ENCODE assay signal across 25 mouse cellular contexts in the genomic region with DNA sequence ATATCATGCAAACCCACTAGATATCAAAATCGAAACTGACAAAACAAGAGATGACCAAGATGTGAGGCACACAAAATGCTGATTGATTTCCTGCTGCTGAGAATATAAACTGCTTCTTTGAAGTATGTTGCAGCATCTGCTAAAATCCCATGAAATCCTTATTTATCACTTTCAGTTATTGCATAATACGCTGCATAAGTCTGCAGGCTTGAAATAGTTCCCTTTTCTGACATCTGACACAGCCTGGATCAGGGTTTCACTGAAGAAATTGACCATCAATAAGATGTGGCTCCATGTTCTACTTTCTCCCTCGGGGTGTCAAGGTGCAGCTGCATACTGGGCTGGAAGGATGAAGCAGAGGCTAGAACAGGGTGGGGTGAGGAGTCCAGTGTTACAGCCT.
DNase-seq lines count a peak whose midpoint lies in the region; ATAC-seq and TF ChIP-seq lines count a peak whose summit lies in the region.
"Had no signal": no experiment of that assay in that cellular context is flagged by ENCODE, and none has a peak within 500 bp of the region (broad histone marks: within the 10 kb centered on the region; RNA-seq: fewer than 3 reads in every experiment).

No protein-coding gene starts in this region.

- no peak for TF ChIP-seq POLR2A in bone marrow macrophage, adult 2 months (IDR thresholded peaks at IDR 0.05; ENCODE audit: borderline replicate concordance, low read depth, low read length)

- H3K4me2 ChIP-seq in lung, embryonic 14.5 days, result no peak overlapping the region
- H3K4me2 ChIP-seq: heart, embryonic 11.5 days; lung, embryonic 15.5 days; neural tube, embryonic 15.5 days had no signal

- 65% methylated on average over 3 of the region's 3 CpGs for WGBS in lung, embryonic 14.5 days
- WGBS in macrophage (ENCODE audit: missing documents), result 8% methylated on average over 3 of the region's 3 CpGs

- H3K4me1 ChIP-seq in lung, embryonic 14.5 days (ENCODE audit: insufficient read depth), result no peaks in the 10 kb centered on the region
- peaks cover 13% of the 10 kb centered on the region for H3K4me1 ChIP-seq in bone marrow macrophage, adult 2 months (ENCODE audit: control insufficient read depth, insufficient read depth, low read length)
- H3K4me1 ChIP-seq: neural tube, embryonic 15.5 days had no signal

- no peak overlapping the region for H3K9ac ChIP-seq in lung, embryonic 14.5 days
- H3K9ac ChIP-seq: liver, embryonic 14.5 days; lung, embryonic 15.5 days; neural tube, embryonic 15.5 days had no signal

- no peak overlapping the region for H3K27ac ChIP-seq in lung, embryonic 14.5 days (ENCODE audit: low read depth)
- H3K27ac ChIP-seq in bone marrow macrophage, adult 2 months (ENCODE audit: insufficient read depth, low read depth, low read length), result peak overlapping the region; percentile 68
- peak overlapping the region; percentile 37 for H3K27ac ChIP-seq in macrophage
- H3K27ac ChIP-seq: liver, embryonic 14.5 days; lung, embryonic 15.5 days; neural tube, embryonic 15.5 days had no signal

- no peaks in the 10 kb centered on the region for H3K9me3 ChIP-seq in lung, embryonic 14.5 days (ENCODE audit: low read depth, low read length)
- H3K9me3 ChIP-seq: G1E; lung, embryonic 15.5 days; neural tube, embryonic 15.5 days had no signal

- intact Hi-C loops in heart, postnatal 10 days (cut with DNase I), result no loop called here

- DNase-seq in heart, adult 11 months, result peak; percentile 85
- no peak for DNase-seq in heart, postnatal 10 days
- DNase-seq in lung, embryonic 14.5 days, result peak; percentile 13
- no peak for DNase-seq in lung, postnatal 4 days
- no peak for DNase-seq in frontal cortex, postnatal 25 days (ENCODE audit: low spot score in 2 of 2)
- no peak for DNase-seq in testis, postnatal 14 days (ENCODE audit: low spot score)
- DNase-seq: cerebellum, adult 18-20 months; gastrocnemius, postnatal 25 days; kidney, adult 9 months; left cerebral cortex, postnatal 4 days; midbrain, embryonic 14.5 days; right cerebral cortex, postnatal 25 days; spleen, adult 18-20 months; thymus, adult 18-20 months; thymus, postnatal 36 days had no signal

- H3K79me2 ChIP-seq in macrophage (ENCODE audit: inconsistent target), result no peaks in the 10 kb centered on the region

- no peak overlapping the region for H3K4me3 ChIP-seq in lung, embryonic 14.5 days (ENCODE audit: low read depth, low read length)
- 0 out of 2 replicates have a peak overlapping the region, but pooled peaks have one; percentile 15 for H3K4me3 ChIP-seq in bone marrow macrophage, adult 2 months (ENCODE audit: insufficient read depth, low read length)
- H3K4me3 ChIP-seq in macrophage (ENCODE audit: inconsistent target), result no peak overlapping the region
- H3K4me3 ChIP-seq: lung, embryonic 15.5 days; neural tube, embryonic 15.5 days had no signal

- no peaks in the 10 kb centered on the region for H3K36me3 ChIP-seq in lung, embryonic 14.5 days (ENCODE audit: insufficient read depth)
- H3K36me3 ChIP-seq in macrophage (ENCODE audit: inconsistent target), result no peaks in the 10 kb centered on the region
- H3K36me3 ChIP-seq: G1E; lung, embryonic 15.5 days; neural tube, embryonic 15.5 days had no signal

- no peaks in the 10 kb centered on the region for H3K27me3 ChIP-seq in lung, embryonic 14.5 days (ENCODE audit: insufficient read depth, low read length)
- H3K27me3 ChIP-seq: lung, embryonic 15.5 days; neural tube, embryonic 15.5 days; Patski had no signal

- no peak; the same call in 1 of the 2 replicates for ATAC-seq in lung, embryonic 14.5 days (ENCODE audit: insufficient read depth)
- ATAC-seq: forebrain, embryonic 14.5 days; intestine, postnatal 0 days; Patski had no signal

- no peak for TF ChIP-seq CTCF in lung, embryonic 14.5 days (IDR thresholded peaks at IDR 0.05; ENCODE audit: low read depth)
- no peak for TF ChIP-seq CTCF in bone marrow macrophage, adult 2 months (IDR thresholded peaks at IDR 0.05; ENCODE audit: low read depth, low read length)

Comparison
In these comparisons a context has a peak if more than half of its experiments do, and no peak if none do; other contexts are left out.
1. DNase-seq: peak in heart, adult 11 months (single experiment) and lung, embryonic 14.5 days (single experiment); none in heart, postnatal 10 days (0 of 2), lung, postnatal 4 days (0 of 2), frontal cortex, postnatal 25 days (0 of 2) and testis, postnatal 14 days (single experiment).